Mouse (Mus musculus) frontal cortex, adult (tissue): ENCODE measurements around the gene Mpo.

ENCODE experiments used
- ATAC-seq: cut with Nextera tagmentation; 2 replicates; pipeline ENCODE4 v1.9.2; 2017; ENCODE audit warnings: mild to moderate bottlenecking, moderate library complexity, mixed read lengths; ENCODE audit not compliant: low TSS enrichment

The Mpo gene

GRCm38 (mm10) chr11:87758161-87758911 is 35.0 kb upstream of the Mpo start:
- ATAC-seq, result no peak

GRCm38 (mm10) chr11:87758957-87759608 is 34.3 kb upstream of the Mpo start:
- no peak for ATAC-seq

- ATAC-seq, result peak; percentile 21; the same call in 1 of the 2 replicates
Observed at GRCm38 (mm10) chr11:87759609-87760005, 33.8 kb upstream of the Mpo start.

GRCm38 (mm10) chr11:87760301-87761081 is 32.9 kb upstream of the Mpo start, which contains the start of gene Tspoap1:
TSS of gene Tspoap1 (plus strand) at chr11:87760541.
- ATAC-seq, result peak; percentile 54

GRCm38 (mm10) chr11:87761181-87761721 is 32.1 kb upstream of the Mpo start:
- no peak for ATAC-seq

- no peak for ATAC-seq
Observed at GRCm38 (mm10) chr11:87761806-87762701, 31.3 kb upstream of the Mpo start.

- no peak for ATAC-seq
Observed at GRCm38 (mm10) chr11:87762702-87763385, 30.5 kb upstream of the Mpo start.

GRCm38 (mm10) chr11:87763511-87763987 is 29.8 kb upstream of the Mpo start:
- peak; percentile 6; the same call in 1 of the 2 replicates for ATAC-seq

GRCm38 (mm10) chr11:87763988-87764876 is 29.1 kb upstream of the Mpo start:
- ATAC-seq, result no peak; the same call in 1 of the 2 replicates

- ATAC-seq, result no peak
Observed at GRCm38 (mm10) chr11:87768745-87769144, 24.6 kb upstream of the Mpo start.

GRCm38 (mm10) chr11:87770989-87771388 is 22.4 kb upstream of the Mpo start:
- peak; percentile 45 for ATAC-seq

GRCm38 (mm10) chr11:87772354-87772753 is 21.0 kb upstream of the Mpo start:
- peak; percentile 38; the same call in 1 of the 2 replicates for ATAC-seq

GRCm38 (mm10) chr11:87778100-87778765 is 15.1 kb upstream of the Mpo start:
- ATAC-seq, result peak; percentile 38; the same call in 1 of the 2 replicates

GRCm38 (mm10) chr11:87778915-87779314 is 14.5 kb upstream of the Mpo start:
- no peak for ATAC-seq

GRCm38 (mm10) chr11:87779392-87779791 is 14.0 kb upstream of the Mpo start:
- no peak for ATAC-seq

- ATAC-seq, result no peak
Observed at GRCm38 (mm10) chr11:87780130-87780529, 13.3 kb upstream of the Mpo start.

- no peak for ATAC-seq
Observed at GRCm38 (mm10) chr11:87790088-87790487, 3.3 kb upstream of the Mpo start.

GRCm38 (mm10) chr11:87801711-87802275 is 8.4 kb downstream of the Mpo start:
- peak; percentile 89 for ATAC-seq
